Mouse (Mus musculus): ENCODE measurements around the gene Thrb. TPM values are rescaled to one million over a fixed set of nuclear protein-coding genes. Genes with fewer than 3 reads are reported as not detected.
A peak's percentile ranks its signal among the peaks of the same experiment; 100 is the strongest.

The Thrb gene
- total and polyA plus RNA-seq, 3 experiments, result 7.7 to 28.1 (median 27.5) TPM

DNA sequence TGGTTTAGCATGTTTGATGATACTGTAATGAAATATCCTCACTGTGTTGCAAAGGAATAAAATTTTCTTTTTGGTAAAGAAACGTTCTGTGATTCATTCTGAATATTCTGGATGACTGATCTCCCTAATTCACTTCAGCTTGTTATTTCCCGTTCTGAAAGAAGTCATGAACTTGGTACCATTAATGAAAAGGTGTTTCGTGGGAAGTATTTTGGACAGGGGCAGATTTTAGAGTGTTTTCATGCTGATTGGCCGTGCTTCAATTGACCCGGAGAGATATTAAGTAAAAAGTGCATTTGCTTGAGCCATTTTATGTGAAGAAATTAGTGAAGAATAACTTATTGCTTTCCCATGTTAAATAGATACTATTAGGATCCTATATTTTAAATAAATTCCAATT lies 2.0 kb downstream of the Thrb start:
- Histone ChIP-seq H3K4me3 (peak overlapping the region; percentile 82; the same call in 1 of the 2 replicates), H3K36me3 (ENCODE audit: control insufficient read depth, insufficient read depth, low read length) (peaks cover 4% of the 10 kb centered on the region), H3K79me2 (replicated peaks; ENCODE audit: control insufficient read depth, insufficient read depth, low read length) (no peaks in the 10 kb centered on the region; the same call in 1 of the 2 replicates), H3K27me3 (ENCODE audit: control insufficient read depth, insufficient read depth, low read length) (no peaks in the 10 kb centered on the region; the same call in 1 of the 2 replicates), H3K27ac (no peak overlapping the region; the same call in 1 of the 2 replicates), H3K9ac (ENCODE audit: low read depth, low read length) (no peak overlapping the region), H3K4me1 (ENCODE audit: control insufficient read depth, insufficient read depth, low read length) (no peaks in the 10 kb centered on the region)
- TF ChIP-seq POLR2A (IDR thresholded peaks at IDR 0.05; ENCODE audit: insufficient read depth, low read depth, low read length) (no peak), CTCF (IDR thresholded peaks at IDR 0.05) (no peak), EP300 (IDR thresholded peaks at IDR 0.05; ENCODE audit: insufficient read depth, low read depth, low read length) (no peak)
- 57% methylated on average over 5 of the region's 5 CpGs for WGBS
- intact Hi-C loops (cut with DNase I), result no loop called here
- DNase-seq, result no peak

DNA sequence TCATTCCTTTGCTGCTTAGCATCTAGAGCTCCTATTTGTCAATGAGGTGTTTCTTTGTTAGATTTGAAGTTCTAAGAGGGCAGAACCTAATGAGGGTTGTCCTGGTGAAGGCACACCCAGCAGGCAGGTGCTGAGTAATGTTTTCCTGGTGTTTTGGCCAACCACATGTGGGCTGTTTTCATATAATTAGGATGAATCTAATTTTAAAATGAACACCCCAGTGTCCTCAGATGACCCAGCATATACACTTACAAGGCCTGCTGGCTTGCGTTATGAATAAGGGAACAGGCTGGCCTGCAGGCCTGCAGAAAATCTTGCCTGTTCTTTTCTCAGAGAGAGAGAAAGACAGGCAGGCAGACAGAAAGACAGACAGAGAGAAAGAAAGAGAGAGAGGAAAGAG lies 14.3 kb downstream of the Thrb start:
- H3K36me3 ChIP-seq (ENCODE audit: control insufficient read depth, insufficient read depth, low read length), result no peaks in the 10 kb centered on the region
- no peak overlapping the region for H3K4me3 ChIP-seq
- 59% methylated on average over 1 of the region's 1 CpGs for WGBS
- H3K27ac ChIP-seq, result peak overlapping the region; percentile 58
- peaks cover 3% of the 10 kb centered on the region; the same call in 1 of the 2 replicates for H3K4me1 ChIP-seq (ENCODE audit: control insufficient read depth, insufficient read depth, low read length)
- no peak for TF ChIP-seq POLR2A (IDR thresholded peaks at IDR 0.05; ENCODE audit: insufficient read depth, low read depth, low read length)
- TF ChIP-seq EP300 (IDR thresholded peaks at IDR 0.05; ENCODE audit: insufficient read depth, low read depth, low read length), result no peak
- TF ChIP-seq CTCF (IDR thresholded peaks at IDR 0.05), result no peak
- intact Hi-C loops (cut with DNase I), result no loop called here
- H3K27me3 ChIP-seq (ENCODE audit: control insufficient read depth, insufficient read depth, low read length), result no peaks in the 10 kb centered on the region
- H3K9ac ChIP-seq (ENCODE audit: low read depth, low read length), result no peak overlapping the region
- DNase-seq, result peak in 1 of 2 experiments; percentile 17
- no peaks in the 10 kb centered on the region; the same call in 1 of the 2 replicates for H3K79me2 ChIP-seq (replicated peaks; ENCODE audit: control insufficient read depth, insufficient read depth, low read length)

DNA sequence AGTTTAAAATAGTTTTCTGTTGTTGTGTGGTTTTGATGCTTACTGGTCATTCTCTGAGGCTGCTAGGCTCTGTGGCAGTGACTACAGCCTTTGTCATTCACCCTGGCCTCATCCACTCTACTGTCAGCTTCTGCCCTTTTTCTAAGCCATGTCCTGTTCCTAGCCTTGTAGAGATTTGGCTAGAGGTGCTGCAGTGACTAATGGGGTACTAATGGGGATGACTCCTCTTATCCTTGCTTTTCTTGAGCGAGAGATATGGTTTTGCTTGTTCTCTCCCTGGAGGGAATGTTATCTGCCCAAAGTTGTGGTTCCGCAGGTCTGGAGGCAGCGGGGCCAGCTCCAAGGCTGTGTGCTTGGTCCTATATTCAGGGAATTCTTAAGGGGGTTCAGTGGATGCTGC lies 15.2 kb downstream of the Thrb start:
- intact Hi-C loops (cut with DNase I), result no loop called here
- no peak for DNase-seq
- TF ChIP-seq POLR2A (IDR thresholded peaks at IDR 0.05; ENCODE audit: insufficient read depth, low read depth, low read length) (no peak), EP300 (IDR thresholded peaks at IDR 0.05; ENCODE audit: insufficient read depth, low read depth, low read length) (no peak), CTCF (IDR thresholded peaks at IDR 0.05) (no peak)
- Histone ChIP-seq H3K9ac (ENCODE audit: low read depth, low read length) (no peak overlapping the region), H3K27me3 (ENCODE audit: control insufficient read depth, insufficient read depth, low read length) (no peaks in the 10 kb centered on the region), H3K4me3 (no peak overlapping the region), H3K36me3 (ENCODE audit: control insufficient read depth, insufficient read depth, low read length) (no peaks in the 10 kb centered on the region), H3K27ac (no peak overlapping the region; the same call in 1 of the 2 replicates), H3K79me2 (replicated peaks; ENCODE audit: control insufficient read depth, insufficient read depth, low read length) (no peaks in the 10 kb centered on the region; the same call in 1 of the 2 replicates), H3K4me1 (ENCODE audit: control insufficient read depth, insufficient read depth, low read length) (peaks cover 3% of the 10 kb centered on the region; the same call in 1 of the 2 replicates)
- 42% methylated on average over 3 of the region's 3 CpGs for WGBS

DNA sequence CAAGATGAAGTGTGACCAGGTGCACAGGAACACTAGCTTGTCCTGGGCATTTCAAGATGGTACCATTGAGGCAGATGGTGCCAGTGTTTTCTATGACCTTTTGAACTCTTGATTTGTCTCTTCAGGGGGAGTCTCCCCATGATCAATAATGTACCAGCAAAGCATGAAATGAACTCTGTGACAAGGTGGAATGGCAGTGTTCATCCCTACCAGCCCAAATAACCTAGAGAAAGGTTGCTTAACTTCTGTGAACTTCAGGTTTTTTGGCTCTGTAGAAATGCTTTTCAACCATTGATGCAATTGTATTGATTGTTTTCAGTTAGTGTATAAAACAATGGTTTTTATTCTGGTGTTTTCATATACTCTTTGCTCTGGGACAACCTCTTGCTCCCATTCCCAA lies 21.4 kb downstream of the Thrb start:
- intact Hi-C loops (cut with DNase I), result no loop called here
- TF ChIP-seq CTCF (IDR thresholded peaks at IDR 0.05) (no peak), POLR2A (IDR thresholded peaks at IDR 0.05; ENCODE audit: insufficient read depth, low read depth, low read length) (no peak), EP300 (IDR thresholded peaks at IDR 0.05; ENCODE audit: insufficient read depth, low read depth, low read length) (no peak)

DNA sequence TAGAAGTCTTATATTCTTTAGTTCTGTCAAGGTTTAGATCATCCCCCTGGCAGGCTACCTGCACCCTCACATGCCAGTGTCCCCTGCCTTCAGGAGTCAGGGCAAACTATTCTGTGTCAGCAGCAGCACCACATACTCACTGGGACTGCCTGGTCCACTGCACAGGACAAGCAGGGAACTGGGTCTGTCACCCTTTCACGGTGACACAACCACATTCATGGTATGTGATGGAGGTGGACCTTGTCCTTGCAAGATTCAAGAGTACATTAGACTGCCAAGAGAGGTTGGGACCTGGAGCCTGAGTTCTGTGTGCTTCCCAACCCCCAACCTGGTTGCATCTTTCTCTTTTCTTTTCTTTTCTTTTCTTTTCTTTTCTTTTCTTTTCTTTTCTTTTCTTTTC lies 24.8 kb downstream of the Thrb start:
- H3K79me2 ChIP-seq (replicated peaks; ENCODE audit: control insufficient read depth, insufficient read depth, low read length), result no peaks in the 10 kb centered on the region; the same call in 1 of the 2 replicates
- WGBS, result 62% methylated on average over 1 of the region's 1 CpGs
- TF ChIP-seq CTCF (IDR thresholded peaks at IDR 0.05), result no peak
- TF ChIP-seq POLR2A (IDR thresholded peaks at IDR 0.05; ENCODE audit: insufficient read depth, low read depth, low read length), result no peak
- no peak for TF ChIP-seq EP300 (IDR thresholded peaks at IDR 0.05; ENCODE audit: insufficient read depth, low read depth, low read length)
- no peak overlapping the region for H3K27ac ChIP-seq
- intact Hi-C loops (cut with DNase I), result no loop called here
- no peak overlapping the region for H3K9ac ChIP-seq (ENCODE audit: low read depth, low read length)
- no peaks in the 10 kb centered on the region for H3K36me3 ChIP-seq (ENCODE audit: control insufficient read depth, insufficient read depth, low read length)
- no peaks in the 10 kb centered on the region for H3K27me3 ChIP-seq (ENCODE audit: control insufficient read depth, insufficient read depth, low read length)
- no peak overlapping the region for H3K4me3 ChIP-seq
- no peak for DNase-seq
- no peaks in the 10 kb centered on the region; the same call in none of the 2 replicates for H3K4me1 ChIP-seq (ENCODE audit: control insufficient read depth, insufficient read depth, low read length)

More for the DNA sequence above, 21.4 kb downstream of the Thrb start:
- DNase-seq, result no peak
- Histone ChIP-seq H3K36me3 (ENCODE audit: control insufficient read depth, insufficient read depth, low read length) (no peaks in the 10 kb centered on the region), H3K27me3 (ENCODE audit: control insufficient read depth, insufficient read depth, low read length) (no peaks in the 10 kb centered on the region), H3K79me2 (replicated peaks; ENCODE audit: control insufficient read depth, insufficient read depth, low read length) (no peaks in the 10 kb centered on the region; the same call in 1 of the 2 replicates), H3K27ac (no peak overlapping the region), H3K4me3 (no peak overlapping the region), H3K9ac (ENCODE audit: low read depth, low read length) (no peak overlapping the region), H3K4me1 (ENCODE audit: control insufficient read depth, insufficient read depth, low read length) (no peaks in the 10 kb centered on the region; the same call in none of the 2 replicates)

DNA sequence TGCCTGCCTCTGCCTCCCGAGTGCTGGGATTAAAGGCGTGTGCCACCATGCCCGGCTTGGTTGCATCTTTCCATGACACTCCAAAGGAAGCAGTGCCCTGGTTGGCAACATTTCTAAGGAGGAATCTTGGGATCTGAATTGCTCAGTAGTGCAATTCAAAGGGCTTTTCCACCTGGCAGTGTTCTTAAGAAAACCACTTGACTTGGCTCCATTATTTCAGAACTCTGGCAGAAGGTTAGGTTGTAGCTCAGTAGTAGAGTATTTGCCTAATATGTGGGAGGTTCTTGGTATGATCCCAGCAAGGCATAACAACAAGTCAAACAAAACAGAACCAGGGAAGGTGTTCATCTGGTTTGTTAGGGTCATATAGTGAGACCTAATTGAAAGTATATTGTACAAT lies 25.4 kb downstream of the Thrb start:
- Histone ChIP-seq H3K4me1 (ENCODE audit: control insufficient read depth, insufficient read depth, low read length) (no peaks in the 10 kb centered on the region; the same call in none of the 2 replicates), H3K4me3 (no peak overlapping the region), H3K36me3 (ENCODE audit: control insufficient read depth, insufficient read depth, low read length) (no peaks in the 10 kb centered on the region), H3K27me3 (ENCODE audit: control insufficient read depth, insufficient read depth, low read length) (no peaks in the 10 kb centered on the region), H3K27ac (no peak overlapping the region), H3K79me2 (replicated peaks; ENCODE audit: control insufficient read depth, insufficient read depth, low read length) (no peaks in the 10 kb centered on the region; the same call in 1 of the 2 replicates), H3K9ac (ENCODE audit: low read depth, low read length) (no peak overlapping the region)
- intact Hi-C loops (cut with DNase I), result no loop called here
- DNase-seq, result no peak
- TF ChIP-seq POLR2A (IDR thresholded peaks at IDR 0.05; ENCODE audit: insufficient read depth, low read depth, low read length) (no peak), CTCF (IDR thresholded peaks at IDR 0.05) (no peak), EP300 (IDR thresholded peaks at IDR 0.05; ENCODE audit: insufficient read depth, low read depth, low read length) (no peak)
- WGBS, result 95% methylated on average over 3 of the region's 3 CpGs
